Mouse (Mus musculus): ENCODE measurements around the gene BC048562. TPM values are rescaled to one million over a fixed set of nuclear protein-coding genes. Genes with fewer than 3 reads are reported as not detected.

Gene BC048562
- total and polyA plus RNA-seq, 3 experiments: not detected

- Histone ChIP-seq H3K4me1 (ENCODE audit: control insufficient read depth in 1 of 2, insufficient read depth in 2 of 2) (peaks cover 10 to 24% of the 10 kb centered on the region in 2 experiments), H3K79me2 (replicated peaks; ENCODE audit: control insufficient read depth, extremely low read depth, insufficient read depth, poor library complexity, severe bottlenecking) (peaks cover 21% of the 10 kb centered on the region), H3K27me3 (replicated peaks) (no peaks in the 10 kb centered on the region), H3K4me2 (ENCODE audit: insufficient read depth, low read depth, poor library complexity, severe bottlenecking) (peak within 1 kb of the TSS; percentile 92), H3K36me3 (replicated peaks in 1 of 2; ENCODE audit: control insufficient read depth in 1 of 2, insufficient read depth in 1 of 2, low read length in 1 of 2) (peaks cover 19 to 39% of the 10 kb centered on the region in 2 experiments), H3K4me3 (replicated peaks in 1 of 3; ENCODE audit: low read depth in 2 of 3, low read length in 2 of 3, poor library complexity in 1 of 3) (peak within 1 kb of the TSS; percentile 69 to 84 (median 83)), H3K9ac (ENCODE audit: insufficient read depth, low read depth) (peak within 1 kb of the TSS; percentile 85), H3K9me3 (replicated peaks; ENCODE audit: low read length) (no peaks in the 10 kb centered on the region), H3K27ac (ENCODE audit: insufficient read depth, low read depth) (no peak within 1 kb of the TSS)
- dilution Hi-C loops (cut with MboI; ENCODE audit: extremely low pct_ligation_motif_present, extremely low pct_unique_long_range_greater_than_20kb, low sequenced_read_pairs): no loop called here
- in situ Hi-C loops (cut with MboI; ENCODE audit: low pct_ligation_motif_present, low pct_unique_long_range_greater_than_20kb, low sequenced_read_pairs): no loop called here
- peak; percentile 89 for DNase-seq (ENCODE audit: extremely low read depth)
- TF ChIP-seq PAX5 (IDR thresholded peaks at IDR 0.05; ENCODE audit: low read length): no peak
- TF ChIP-seq USF1 (IDR thresholded peaks at IDR 0.05; ENCODE audit: low read depth, low read length): no peak
- TF ChIP-seq MAX (IDR thresholded peaks at IDR 0.05; ENCODE audit: low read length): peak; percentile 32; the same call in 1 of the 2 replicates
- peak; percentile 56; the same call in 1 of the 2 replicates for TF ChIP-seq MAZ (IDR thresholded peaks at IDR 0.05; ENCODE audit: low read depth, low read length)
- peak; percentile 32; the same call in 1 of the 2 replicates for TF ChIP-seq IRF4 (IDR thresholded peaks at IDR 0.05; ENCODE audit: low read depth, low read length)
- TF ChIP-seq SIN3A (IDR thresholded peaks at IDR 0.05; ENCODE audit: low read length): peak; percentile 71; the same call in 1 of the 2 replicates
- TF ChIP-seq JUND (conservative IDR thresholded peaks at IDR 0.05; ENCODE audit: low read depth, low read length): no peak
- peak; percentile 94 for TF ChIP-seq HCFC1 (IDR thresholded peaks at IDR 0.05; ENCODE audit: low read depth, low read length)
- TF ChIP-seq KAT2A (IDR thresholded peaks at IDR 0.05; ENCODE audit: insufficient replicate concordance, low read length): peak; percentile 92; the same call in 1 of the 2 replicates
- peak; percentile 49; the same call in 1 of the 2 replicates for TF ChIP-seq ZMIZ1 (IDR thresholded peaks at IDR 0.05; ENCODE audit: low read depth, low read length)
- TF ChIP-seq ELF1 (IDR thresholded peaks at IDR 0.05; ENCODE audit: low read depth, low read length): peak; percentile 93
- TF ChIP-seq ZC3H11A (IDR thresholded peaks at IDR 0.05; ENCODE audit: low read depth, low read length): no peak
- TF ChIP-seq CTCF (conservative IDR thresholded peaks at IDR 0.05 in 1 of 2, IDR thresholded peaks at IDR 0.05 in 1 of 2; ENCODE audit: low read depth in 2 of 2, low read length in 2 of 2): no peak
- TF ChIP-seq NRF1 (IDR thresholded peaks at IDR 0.05; ENCODE audit: low read depth, low read length): peak; percentile 68
- TF ChIP-seq NELFE (IDR thresholded peaks at IDR 0.05; ENCODE audit: low read depth, low read length): peak; percentile 75
- TF ChIP-seq EP300 (IDR thresholded peaks at IDR 0.05; ENCODE audit: low read length): no peak
- TF ChIP-seq MEF2A (IDR thresholded peaks at IDR 0.05; ENCODE audit: borderline replicate concordance, low read depth, low read length): peak; percentile 51; the same call in 1 of the 2 replicates
- TF ChIP-seq TCF12 (IDR thresholded peaks at IDR 0.05; ENCODE audit: low read depth, low read length): peak; percentile 60; the same call in 1 of the 2 replicates
- TF ChIP-seq POLR2A (IDR thresholded peaks at IDR 0.05; ENCODE audit: low read depth, low read length): peak; percentile 80
- TF ChIP-seq ZKSCAN1 (IDR thresholded peaks at IDR 0.05; ENCODE audit: borderline replicate concordance, low read depth, low read length): peak; percentile 19; the same call in 1 of the 2 replicates
- peak; percentile 42; the same call in 1 of the 2 replicates for TF ChIP-seq MXI1 (IDR thresholded peaks at IDR 0.05; ENCODE audit: low read depth, low read length)
- TF ChIP-seq CHD2 (IDR thresholded peaks at IDR 0.05; ENCODE audit: low read length): peak; percentile 99
Measured at GRCm38 (mm10) chr9:108460319-108461178, 24.3 kb downstream of the BC048562 start, which contains the start of gene Ccdc71. TSS of gene Ccdc71 (plus strand) at chr9:108460527.

All from CH12.LX (cell line).